Comparison of ENCODE assay signal across 9 mouse cellular contexts in genomic region chr15:99470971-99471676, GRCm38 (mm10). TPM values are rescaled to one million over a fixed set of nuclear protein-coding genes. Genes with fewer than 3 reads are reported as not detected.
DNase-seq lines count a peak whose midpoint lies in the region; ATAC-seq and TF ChIP-seq lines count a peak whose summit lies in the region.
"Had no signal": no experiment of that assay in that cellular context is flagged by ENCODE, and none has a peak within 500 bp of the region (broad histone marks: within the 10 kb centered on the region; RNA-seq: fewer than 3 reads in every experiment).

No protein-coding gene starts in this region.

- H3K27me3 ChIP-seq in liver, embryonic 14.5 days (ENCODE audit: control insufficient read depth, insufficient read depth, low read length), result no peaks in the 10 kb centered on the region
- no peaks in the 10 kb centered on the region for H3K27me3 ChIP-seq in neural tube, embryonic 12.5 days (replicated peaks)
- H3K27me3 ChIP-seq: megakaryocyte, embryonic 14.5 days had no signal

- no peaks in the 10 kb centered on the region for H3K36me3 ChIP-seq in liver, embryonic 14.5 days (replicated peaks; ENCODE audit: control insufficient read depth, insufficient read depth, low read depth)
- peaks cover 8% of the 10 kb centered on the region for H3K36me3 ChIP-seq in neural tube, embryonic 12.5 days

- H3K4me2 ChIP-seq in liver, embryonic 14.5 days (ENCODE audit: low read depth), result no peak overlapping the region
- H3K4me2 ChIP-seq in neural tube, embryonic 12.5 days (replicated peaks), result 0 out of 2 replicates have a peak overlapping the region, but pooled peaks have one; percentile 6

- H3K4me3 ChIP-seq in liver, embryonic 14.5 days (ENCODE audit: insufficient read depth in 1 of 2, low read depth in 2 of 2, low read length in 2 of 2), result no peak overlapping the region
- no peak overlapping the region for H3K4me3 ChIP-seq in neural tube, embryonic 12.5 days
- H3K4me3 ChIP-seq: megakaryocyte, embryonic 14.5 days had no signal

- no peak overlapping the region for H3K27ac ChIP-seq in liver, embryonic 14.5 days
- no peak overlapping the region for H3K27ac ChIP-seq in neural tube, embryonic 12.5 days

- 53% methylated on average over 17 of the region's 17 CpGs for WGBS in liver, embryonic 14.5 days (ENCODE audit: insufficient replicate concordance)
- 66% methylated on average over 17 of the region's 17 CpGs for WGBS in neural tube, embryonic 12.5 days

- no peak for TF ChIP-seq EP300 in liver, embryonic 14.5 days (IDR thresholded peaks at IDR 0.05; ENCODE audit: low read depth)

- DNase-seq in left cerebral cortex, adult 18-20 months (ENCODE audit: low spot score in 2 of 2), result peak; percentile 33 to 48
- DNase-seq in left cerebral cortex, adult 11 months (ENCODE audit: low spot score), result no peak
- peak; percentile 67 to 81 for DNase-seq in cerebellum, adult 18-20 months
- DNase-seq in gastrocnemius, postnatal 25 days, result peak; percentile 46
- peak; percentile 66 for DNase-seq in kidney, adult 18-20 months
- no peak for DNase-seq in liver, embryonic 14.5 days (ENCODE audit: low read depth in 3 of 3, low spot score in 3 of 3)
- peak; percentile 22 for DNase-seq in yolk sac, embryonic 10.5 days (ENCODE audit: low spot score)

- no peaks in the 10 kb centered on the region for H3K9me3 ChIP-seq in liver, embryonic 14.5 days (ENCODE audit: control insufficient read depth, low read length)
- no peaks in the 10 kb centered on the region for H3K9me3 ChIP-seq in neural tube, embryonic 12.5 days
- H3K9me3 ChIP-seq: megakaryocyte, embryonic 14.5 days had no signal

- no peak overlapping the region for H3K9ac ChIP-seq in liver, embryonic 14.5 days (replicated peaks)
- H3K9ac ChIP-seq in neural tube, embryonic 12.5 days, result no peak overlapping the region

- no peak for ATAC-seq in liver, embryonic 14.5 days (ENCODE audit: insufficient read depth)
- no peak for ATAC-seq in neural tube, embryonic 12.5 days (ENCODE audit: low FRiP score, low read depth)

- TF ChIP-seq CTCF in liver, embryonic 14.5 days (IDR thresholded peaks at IDR 0.05; ENCODE audit: low read depth), result peak; percentile 76

- peaks cover 0 to 13% of the 10 kb centered on the region in 2 experiments; a peak in 2 of 4 replicates for H3K4me1 ChIP-seq in liver, embryonic 14.5 days (replicated peaks; ENCODE audit: control insufficient read depth in 2 of 2, insufficient read depth in 2 of 2, low read length in 1 of 2)
- peaks cover 9% of the 10 kb centered on the region for H3K4me1 ChIP-seq in neural tube, embryonic 12.5 days

RNA-seq across cellular contexts. Expression of gene Bcdin3d, which starts 3.4 kb away (rescaled TPM):
- total RNA-seq in left cerebral cortex, adult 18-20 months (2021), result 1 to 10 TPM; 4.6 to 4.7 TPM
- 1 to 10 TPM; 3.0 to 4.1 TPM for total RNA-seq in gastrocnemius, postnatal 25 days (2021)
- polyA plus RNA-seq in liver, embryonic 14.5 days (2012; rRNA removed), result 3.0 and 3.3 TPM in 2 replicates
- 5.0 TPM in 2 replicates for polyA plus RNA-seq in liver, embryonic 14.5 days (2014; fragmentation: Nextera tagmentation; extraction: Ambion mirVana)
- polyA plus RNA-seq in neural tube, embryonic 12.5 days (2016; fragmentation: Nextera tagmentation; extraction: Ambion mirVana), result 17.0 and 17.4 TPM in 2 replicates

RNA-seq across cellular contexts. Expression of gene Nckap5l, which starts 13.6 kb away (rescaled TPM):
- total RNA-seq in left cerebral cortex, adult 18-20 months (2021), result 10 to 100 TPM; 17.0 to 19.0 TPM
- 1 to 10 TPM; 3.1 to 4.8 TPM for total RNA-seq in gastrocnemius, postnatal 25 days (2021)
- polyA plus RNA-seq in liver, embryonic 14.5 days (2012; rRNA removed), result 0.70 and 1.2 TPM in 2 replicates
- 0.85 and 1.4 TPM in 2 replicates for polyA plus RNA-seq in liver, embryonic 14.5 days (2014; fragmentation: Nextera tagmentation; extraction: Ambion mirVana)
- polyA plus RNA-seq in neural tube, embryonic 12.5 days (2016; fragmentation: Nextera tagmentation; extraction: Ambion mirVana), result 15.4 and 17.2 TPM in 2 replicates

RNA-seq across cellular contexts. Expression of gene Faim2, which starts 56.8 kb away (rescaled TPM):
- total RNA-seq in left cerebral cortex, adult 18-20 months (2021), result 100 to 1,000 TPM; 451 to 453 TPM
- total RNA-seq in gastrocnemius, postnatal 25 days (2021), result under 1 TPM; 0.13 to 0.20 TPM
- 0.02 TPM in 1 of 2 replicates, not detected in the other for polyA plus RNA-seq in liver, embryonic 14.5 days (2012; rRNA removed)
- not detected in 2 replicates for polyA plus RNA-seq in liver, embryonic 14.5 days (2014; fragmentation: Nextera tagmentation; extraction: Ambion mirVana)
- 6.3 and 6.7 TPM in 2 replicates for polyA plus RNA-seq in neural tube, embryonic 12.5 days (2016; fragmentation: Nextera tagmentation; extraction: Ambion mirVana)

Comparison
In these comparisons a context has a peak if more than half of its experiments do, and no peak if none do; other contexts are left out.
1. DNase-seq: peak in left cerebral cortex, adult 18-20 months (2 of 2), cerebellum, adult 18-20 months (2 of 2), gastrocnemius, postnatal 25 days (single experiment), kidney, adult 18-20 months (single experiment) and yolk sac, embryonic 10.5 days (single experiment); none in left cerebral cortex, adult 11 months (single experiment) and liver, embryonic 14.5 days (0 of 3).
2. RNA of gene Faim2, which starts 56.8 kb away (total RNA-seq): 451 to 453 TPM in left cerebral cortex, adult 18-20 months; 0.13 to 0.20 TPM in gastrocnemius, postnatal 25 days; every median in the first group is over 100 times any median in the second.